Mouse (Mus musculus) left cerebral cortex, postnatal 14 days (tissue): ENCODE measurements around the gene Nsg1. TPM values are rescaled to one million over a fixed set of nuclear protein-coding genes. Genes with fewer than 3 reads are reported as not detected.

Source experiments
- DNase-seq, 2 experiments: peaks; one replicate each; pipeline ENCODE4 v3.0.0; 2021 to 2022; ENCODE audit warnings: low spot score in 2 of 2, mixed read lengths in 1 of 2
- intact Hi-C: fragments of 180-260 bp; cut with DNase I; formaldehyde crosslinking; loops from one replicate; pipeline ENCODE4 v1.15.1; 2025
- long read RNA-seq, 2 experiments: library from polyadenylated mRNA; stranded (forward); transcript quantifications; one replicate each; pipeline ENCODE4 v2.0.0; 2021
- total RNA-seq, 2 experiments: library from RNA; stranded (reverse); gene quantifications; 2 replicates each; pipeline ENCODE4 v1.2.3; 2021

Nsg1 gene
- 100 to 1,000 TPM; 562 to 601 TPM for total RNA-seq
- long read RNA-seq, experiment 1, transcript Nsg1-201 (5 exons, 2,581 nt): major isoform, 53 of 88 reads
- long read RNA-seq, experiment 1, partial matches to known transcripts: 12 of 88 reads
- long read RNA-seq, experiment 1, other reads (novel, unspliced or antisense): 20 of 88 reads
- long read RNA-seq, experiment 2, transcript Nsg1-201 (5 exons, 2,581 nt): major isoform, 41 of 74 reads
- long read RNA-seq, experiment 2, transcript Nsg1-204 (5 exons, 820 nt): minor isoform, 6 of 74 reads
- long read RNA-seq, experiment 2, partial matches to known transcripts: 11 of 74 reads
- long read RNA-seq, experiment 2, other reads (novel, unspliced or antisense): 16 of 74 reads

DNA sequence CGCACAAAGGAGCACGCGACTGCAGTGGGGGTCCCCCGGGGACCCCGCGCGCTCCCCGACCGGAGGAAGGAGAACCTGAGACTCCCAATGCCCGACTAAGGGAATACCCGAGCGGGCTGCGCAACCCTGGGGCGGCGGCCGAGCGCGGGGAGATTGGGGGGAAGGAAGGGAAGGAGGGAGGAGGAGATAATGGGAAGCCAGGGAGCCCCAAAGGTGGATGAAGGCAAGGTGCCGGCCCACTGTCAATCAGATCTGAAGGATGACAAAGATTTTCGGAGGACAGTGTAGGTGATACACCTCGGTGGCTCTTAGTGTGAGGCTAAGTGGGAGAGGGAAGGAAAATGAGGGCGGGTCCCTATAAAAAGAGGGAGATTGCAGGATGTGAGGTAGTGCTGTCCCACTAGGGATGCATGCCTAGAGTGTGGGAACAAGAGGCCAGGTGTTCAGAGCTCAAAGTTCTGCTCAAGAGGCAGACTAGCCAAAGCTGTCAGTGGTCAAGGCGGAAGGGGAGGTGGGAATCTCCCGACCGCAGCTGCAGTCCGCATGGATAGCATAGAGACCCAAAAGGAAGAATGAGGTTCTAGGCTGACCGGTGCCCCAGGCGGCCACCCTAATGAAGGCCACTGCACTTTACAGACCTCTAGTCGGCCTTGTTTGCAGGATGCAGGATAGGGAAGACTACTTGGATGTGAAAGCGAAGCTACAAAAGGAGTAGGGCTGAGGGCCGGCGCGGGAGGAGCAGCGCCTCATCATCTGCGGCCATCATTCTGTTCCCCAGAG is at the start of gene Nsg1:
Gene Nsg1 (minus strand): TSS at position 274 of the 780 bp plus-strand sequence.
- intact Hi-C loops: no loop called here
- no peak for DNase-seq

DNA sequence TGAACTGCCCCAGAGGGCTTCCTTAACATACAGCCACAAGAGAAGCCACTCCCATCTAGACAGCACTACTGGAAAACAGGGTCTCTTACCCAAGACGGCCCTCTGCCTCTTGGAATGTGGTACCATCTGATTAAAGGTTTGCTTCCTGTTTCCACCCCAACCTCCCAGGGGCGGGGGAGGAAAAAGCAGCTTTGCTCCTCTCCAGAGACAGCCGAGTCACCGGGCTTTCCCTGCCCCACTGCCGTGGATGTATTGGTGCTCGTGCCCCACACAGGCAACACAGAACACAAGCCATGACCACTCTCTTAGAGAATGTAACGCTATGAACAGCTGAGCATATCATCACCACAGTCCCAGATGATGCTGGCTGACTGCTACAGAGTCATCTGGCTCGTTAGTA is 49.3 kb upstream of the Nsg1 start:
- DNase-seq: no peak

DNA sequence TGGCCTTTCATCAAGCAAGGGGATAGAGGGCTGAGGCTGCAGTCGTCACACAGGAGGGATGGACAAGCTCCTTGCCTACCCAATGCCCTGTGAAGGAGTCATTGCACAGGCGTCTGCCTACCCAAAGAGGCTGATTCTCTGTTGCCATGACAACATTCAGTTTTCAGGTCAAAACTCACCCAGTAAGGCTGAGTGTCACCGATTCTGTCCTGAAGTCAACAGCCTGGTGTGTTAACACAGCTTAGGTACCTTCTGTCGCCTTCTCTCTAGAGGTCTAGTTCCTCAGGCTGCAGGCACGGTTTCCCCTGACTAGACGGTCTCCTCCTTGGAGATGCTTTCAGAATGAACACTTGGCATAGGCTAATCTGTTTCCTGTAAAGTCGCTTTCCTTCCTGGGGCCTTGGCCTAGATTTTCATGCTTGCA is 45.6 kb upstream of the Nsg1 start:
- peak; percentile 17 to 59 for DNase-seq
- intact Hi-C loops: no loop called here

More for the DNA sequence above, 49.3 kb upstream of the Nsg1 start:
- intact Hi-C loops: no loop called here

GRCm38 (mm10) chr5:38199686-38200085 is 40.0 kb upstream of the Nsg1 start:
- DNase-seq: no peak
- intact Hi-C loops: no loop called here

DNA sequence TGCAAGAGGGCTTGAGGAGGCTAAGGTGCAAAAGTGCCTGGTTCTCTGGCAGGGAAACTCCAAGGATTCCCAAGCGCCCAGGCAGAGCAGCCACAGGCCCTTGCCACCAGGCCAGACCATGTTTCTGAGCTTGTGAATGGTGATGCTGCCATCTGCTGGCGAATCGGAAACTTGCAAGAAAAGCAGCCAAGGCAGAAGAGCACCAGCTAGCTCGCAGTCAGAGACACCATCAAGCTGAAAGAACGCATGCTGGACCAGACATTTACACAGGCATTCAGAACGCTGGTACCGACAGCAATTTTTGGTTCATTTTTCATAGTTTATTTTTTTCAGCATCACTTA is 37.7 kb upstream of the Nsg1 start:
- intact Hi-C loops: loop anchor here (2.0 kb wide), 1 partner anchor 99 kb away; no protein-coding TSS in a partner anchor
- DNase-seq: peak; percentile 90 to 92

DNA sequence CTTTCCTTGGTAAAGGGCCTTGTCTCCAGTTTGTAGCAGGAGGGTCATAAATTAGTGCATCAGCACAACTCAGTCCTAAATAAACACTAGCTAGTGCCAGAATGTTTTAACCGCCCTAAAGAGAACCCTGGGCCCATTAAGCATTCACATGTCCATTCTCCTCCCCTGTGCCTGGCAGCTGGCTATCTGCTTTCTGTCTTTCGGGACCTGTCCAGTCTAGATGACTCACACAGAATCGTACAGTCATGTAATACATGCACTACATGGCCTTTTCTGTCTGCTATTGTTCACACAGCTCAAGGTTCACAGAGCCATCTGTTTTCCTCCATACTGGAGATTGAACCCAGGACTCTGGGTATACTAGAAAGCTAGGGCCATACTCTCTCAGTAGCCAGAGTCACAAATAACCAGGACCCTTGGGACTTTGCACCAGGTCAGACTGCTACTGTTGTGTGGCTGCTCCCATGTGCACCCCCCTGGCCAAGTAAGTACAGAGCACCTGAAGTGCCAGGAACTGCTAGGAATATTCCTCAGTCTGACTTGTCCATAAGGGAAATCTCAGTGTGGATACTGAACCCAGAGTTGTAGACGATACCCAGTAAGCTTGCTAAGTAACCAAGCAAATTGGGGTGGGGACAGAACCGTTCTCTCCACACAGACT is 37.2 kb upstream of the Nsg1 start:
- intact Hi-C loops: loop anchor here (2.0 kb wide), 1 partner anchor 98 kb away; no protein-coding TSS in a partner anchor
- no peak for DNase-seq

GRCm38 (mm10) chr5:38195941-38196340 is 36.2 kb upstream of the Nsg1 start:
- intact Hi-C loops: loop anchor here (2.0 kb wide), 1 partner anchor 97 kb away; no protein-coding TSS in a partner anchor
- DNase-seq: no peak

DNA sequence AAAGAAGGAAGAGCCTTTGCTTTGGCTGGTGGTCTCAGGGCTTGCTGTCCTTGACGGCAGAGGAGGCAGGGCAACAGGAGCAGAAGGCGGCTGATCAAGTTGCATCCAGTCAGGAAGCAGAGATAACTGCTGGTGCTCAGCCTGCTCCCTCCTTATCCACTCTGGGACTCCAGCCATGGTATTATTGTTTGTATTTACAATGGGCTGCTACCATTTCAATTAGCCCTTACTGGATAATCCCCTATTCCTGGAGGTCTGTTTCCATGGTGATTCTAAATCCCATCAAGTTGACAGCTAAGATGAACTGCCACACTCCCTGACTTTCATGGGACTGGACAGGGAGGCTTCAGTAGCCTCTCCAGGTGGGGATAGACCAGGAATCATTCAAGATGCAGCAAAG is 35.2 kb upstream of the Nsg1 start:
- no peak for DNase-seq
- intact Hi-C loops: no loop called here

GRCm38 (mm10) chr5:38190907-38191306 is 31.2 kb upstream of the Nsg1 start:
- intact Hi-C loops: no loop called here
- no peak for DNase-seq

DNA sequence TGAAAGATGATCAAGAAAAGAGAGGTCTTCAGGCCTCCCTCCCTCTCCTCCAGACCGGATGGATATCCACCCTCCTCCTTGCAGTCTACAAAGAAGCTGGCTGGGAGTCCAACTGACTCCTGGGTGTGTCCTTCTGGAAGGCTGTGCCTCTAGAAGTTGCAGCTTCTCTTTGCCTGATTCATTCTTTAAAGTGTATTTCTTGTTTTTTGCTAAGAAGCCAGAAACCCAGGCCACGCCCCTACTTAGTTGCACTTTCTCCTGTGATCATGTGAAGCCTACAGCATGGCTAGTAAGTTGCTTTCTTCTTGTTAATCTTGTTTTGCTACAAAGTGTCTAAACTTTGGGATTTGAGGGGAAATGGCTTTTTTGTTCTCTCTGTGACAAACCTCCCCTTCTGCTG is 27.3 kb upstream of the Nsg1 start:
- intact Hi-C loops: no loop called here
- DNase-seq: no peak

GRCm38 (mm10) chr5:38184688-38185285 is 25.1 kb upstream of the Nsg1 start:
- DNase-seq: no peak
- intact Hi-C loops: no loop called here

- intact Hi-C loops: no loop called here
- DNase-seq: no peak
Measured at GRCm38 (mm10) chr5:38174256-38174912, 14.7 kb upstream of the Nsg1 start.

- intact Hi-C loops: no loop called here
- DNase-seq: no peak
Measured at GRCm38 (mm10) chr5:38173766-38174165, 14.1 kb upstream of the Nsg1 start.

DNA sequence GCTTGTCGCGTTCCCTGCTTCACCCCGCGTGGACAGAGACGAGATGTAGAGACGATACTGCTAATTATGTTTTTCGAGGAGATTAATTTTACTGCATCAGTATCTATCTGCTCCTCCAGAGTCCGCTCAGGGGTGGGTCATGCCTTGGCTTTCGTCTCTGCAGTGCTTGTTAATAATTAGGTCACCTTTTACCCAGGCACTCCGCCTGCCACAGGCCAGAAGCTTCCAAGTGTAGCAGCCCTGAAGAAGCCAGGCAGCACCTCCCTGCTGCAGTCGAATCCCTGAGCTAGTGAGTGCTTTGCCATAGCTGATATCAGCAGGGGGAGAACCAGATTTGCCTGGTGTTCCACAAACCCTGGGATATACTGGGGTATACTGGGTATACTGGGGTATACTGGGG is 8.8 kb upstream of the Nsg1 start:
- DNase-seq: no peak
- intact Hi-C loops: no loop called here

- DNase-seq: peak; percentile 70 to 80
- intact Hi-C loops: no loop called here
Measured at GRCm38 (mm10) chr5:38158947-38159633, 617 bp downstream of the Nsg1 start.

DNA sequence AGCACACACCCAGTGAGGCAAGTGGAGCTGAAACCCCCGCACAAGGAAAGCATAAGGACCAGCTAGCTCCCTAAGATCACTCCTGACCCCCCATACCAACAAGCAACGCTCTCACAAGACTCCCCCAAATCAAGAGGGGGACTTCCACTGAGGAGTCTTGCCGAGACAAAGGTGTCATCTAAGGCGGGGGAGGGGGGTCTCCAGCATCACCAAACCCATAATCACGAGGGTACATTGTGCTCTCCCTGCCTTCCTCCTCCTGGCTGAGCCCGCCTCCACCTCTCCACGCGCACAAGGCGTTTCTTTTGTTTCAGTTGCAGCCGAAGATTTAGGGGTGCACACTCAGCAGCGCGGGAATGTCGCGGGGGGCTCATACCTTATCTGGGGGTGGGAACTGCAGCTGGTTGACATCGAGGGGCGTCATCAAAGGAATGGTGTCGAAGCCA is 1.2 kb downstream of the Nsg1 start:
- DNase-seq: peak; percentile 64 to 80
- intact Hi-C loops: no loop called here

- intact Hi-C loops: no loop called here
- no peak for DNase-seq
Measured at GRCm38 (mm10) chr5:38157481-38158020, 2.2 kb downstream of the Nsg1 start.

GRCm38 (mm10) chr5:38153636-38154035 is 6.1 kb downstream of the Nsg1 start:
- DNase-seq: no peak
- intact Hi-C loops: no loop called here
